Mouse (Mus musculus) E14TG2a.4 (cell line): ENCODE measurements around the gene 4931406C07Rik.

Experiments used
- H3K27me3 ChIP-seq: 2 replicates; pipeline ENCODE4 v1.6.1; 2014; ENCODE audit warnings: low read length, control low read depth; ENCODE audit not compliant: insufficient read depth
- H3K36me3 ChIP-seq: 2 replicates; pipeline ENCODE4 v1.6.1; 2014; ENCODE audit warnings: low read length, control low read depth; ENCODE audit not compliant: insufficient read depth
- H3K4me1 ChIP-seq: replicated peaks from 2 replicates; pipeline ENCODE4 v1.6.1; 2014; ENCODE audit warnings: low read depth, low read length, control low read depth
- H3K4me3 ChIP-seq: replicated peaks from 2 replicates; pipeline ENCODE4 v1.5.1; 2014; ENCODE audit warnings: mild to moderate bottlenecking, low read length
- H3K9me3 ChIP-seq: 2 replicates; pipeline ENCODE4 v1.6.1; 2014; ENCODE audit warnings: low read length, control low read depth
- CTCF ChIP-seq: conservative IDR thresholded peaks from 2 replicates; pipeline ENCODE4 v1.5.1; 2014; ENCODE audit warnings: low read length
- NANOG ChIP-seq: IDR thresholded peaks from 2 replicates; pipeline ENCODE4 v1.6.1; 2014; ENCODE audit warnings: borderline replicate concordance, low read length, mixed read lengths
- POU5F1 ChIP-seq: IDR thresholded peaks from 2 replicates; pipeline ENCODE4 v1.6.1; 2014; ENCODE audit warnings: low read length, borderline replicate concordance

The 4931406C07Rik gene

GRCm38 (mm10) chr9:15279139-15279648 is 27.1 kb downstream of the 4931406C07Rik start:
- H3K9me3 ChIP-seq = no peaks in the 10 kb centered on the region
- H3K4me1 ChIP-seq = peaks cover 45% of the 10 kb centered on the region
- peak overlapping the region; percentile 97 for H3K4me3 ChIP-seq
- TF ChIP-seq POU5F1 = no peak
- TF ChIP-seq CTCF = no peak
- TF ChIP-seq NANOG = no peak
- H3K36me3 ChIP-seq = peaks cover 36% of the 10 kb centered on the region
- H3K27me3 ChIP-seq = no peaks in the 10 kb centered on the region

DNA sequence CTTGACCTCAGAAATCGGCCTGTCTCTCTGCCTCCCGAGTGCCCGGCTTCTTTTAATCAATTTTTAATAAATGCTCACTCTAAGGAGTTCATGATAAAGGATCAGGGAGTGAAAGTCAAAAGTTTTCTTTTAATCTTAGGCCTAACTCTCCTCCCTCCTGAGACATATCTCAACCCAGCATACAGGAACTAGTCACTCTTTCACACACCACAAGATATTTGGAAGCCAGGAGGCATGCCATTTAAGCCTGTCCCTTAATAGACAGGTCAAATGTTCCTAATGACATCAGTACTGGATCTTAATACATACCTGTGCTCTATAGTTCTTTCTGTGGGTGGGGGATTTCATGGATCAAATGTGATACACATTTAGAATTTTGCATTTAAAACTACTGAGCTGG is 27.9 kb downstream of the 4931406C07Rik start:
- Histone ChIP-seq H3K4me3 (0 out of 2 replicates have a peak overlapping the region, but pooled peaks have one; percentile 17), H3K27me3 (no peaks in the 10 kb centered on the region), H3K4me1 (peaks cover 45% of the 10 kb centered on the region), H3K9me3 (no peaks in the 10 kb centered on the region), H3K36me3 (peaks cover 45% of the 10 kb centered on the region)
- TF ChIP-seq NANOG (no peak), CTCF (no peak), POU5F1 (no peak)

DNA sequence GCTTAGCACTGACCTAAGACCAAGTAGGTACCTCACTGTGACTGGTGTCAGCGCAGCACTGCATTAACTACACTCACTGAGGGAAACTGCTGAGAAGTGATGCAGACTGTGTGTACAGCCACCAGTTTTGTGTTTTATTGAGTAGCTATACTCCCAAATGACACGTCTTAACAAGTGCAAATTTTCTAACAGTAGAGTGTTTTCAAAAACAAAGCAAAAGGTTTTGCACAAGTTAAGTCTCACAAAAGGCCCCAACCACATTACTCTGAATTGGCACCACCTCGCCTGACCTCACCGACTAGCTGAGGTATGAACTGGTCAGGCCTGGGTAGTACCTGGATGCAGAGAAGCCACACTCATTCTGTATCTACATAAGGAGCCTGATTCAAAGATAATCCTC is 29.4 kb downstream of the 4931406C07Rik start:
- H3K27me3 ChIP-seq = no peaks in the 10 kb centered on the region
- H3K4me1 ChIP-seq = peaks cover 45% of the 10 kb centered on the region
- H3K4me3 ChIP-seq = no peak overlapping the region
- H3K36me3 ChIP-seq = peaks cover 60% of the 10 kb centered on the region
- peak; percentile 63; the same call in 1 of the 2 replicates for TF ChIP-seq NANOG
- no peak for TF ChIP-seq POU5F1
- no peaks in the 10 kb centered on the region for H3K9me3 ChIP-seq

- Histone ChIP-seq H3K4me3 (no peak overlapping the region), H3K27me3 (no peaks in the 10 kb centered on the region), H3K4me1 (peaks cover 52% of the 10 kb centered on the region), H3K36me3 (peaks cover 88% of the 10 kb centered on the region), H3K9me3 (no peaks in the 10 kb centered on the region)
- no peak for TF ChIP-seq POU5F1
- TF ChIP-seq NANOG = no peak
- no peak for TF ChIP-seq CTCF
Measured at GRCm38 (mm10) chr9:15273981-15274380, 32.3 kb downstream of the 4931406C07Rik start.

DNA sequence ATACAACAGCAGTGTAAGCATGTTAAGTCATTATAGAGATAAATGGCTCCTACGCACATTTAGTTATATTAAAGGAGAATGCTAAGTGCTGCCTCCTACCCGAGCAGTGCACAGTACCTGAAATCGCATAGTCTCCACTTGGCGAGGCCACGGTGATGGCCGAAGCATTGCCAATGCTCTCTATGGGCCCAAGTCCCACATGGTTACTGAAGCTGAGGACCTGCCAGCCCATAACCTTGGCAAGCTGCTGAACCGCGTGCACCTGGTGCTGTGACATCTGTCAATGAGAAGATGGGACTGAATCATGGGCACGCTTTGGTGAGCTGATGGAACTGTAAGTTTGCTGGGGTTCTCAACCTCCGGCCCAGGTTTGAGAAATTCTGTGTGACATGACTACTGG is 42.8 kb downstream of the 4931406C07Rik start:
- TF ChIP-seq POU5F1 (no peak), CTCF (0 out of 2 replicates have a peak, but pooled peaks have one; percentile 3)
- Histone ChIP-seq H3K27me3 (no peaks in the 10 kb centered on the region), H3K4me3 (no peak overlapping the region), H3K36me3 (peaks cover 87% of the 10 kb centered on the region), H3K4me1 (peaks cover 12% of the 10 kb centered on the region), H3K9me3 (no peaks in the 10 kb centered on the region)

DNA sequence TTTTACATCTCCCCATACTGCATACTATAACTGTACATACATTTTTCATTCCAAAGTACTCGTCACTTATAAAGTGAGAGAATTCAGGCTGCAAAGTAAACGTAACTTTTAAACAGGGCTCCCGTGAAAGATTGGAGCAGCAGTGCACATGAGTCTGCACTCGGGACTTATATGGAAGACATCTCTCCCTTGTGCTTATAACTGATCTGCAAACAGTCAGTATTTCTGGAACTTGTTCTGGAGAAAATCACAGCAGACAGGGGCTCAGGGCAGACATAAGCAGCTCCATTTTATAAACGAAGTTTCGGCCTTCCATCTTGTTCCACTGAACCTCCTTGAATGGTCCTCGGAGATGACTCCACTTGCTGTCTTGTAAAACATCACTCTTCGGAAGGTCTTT is 44.3 kb downstream of the 4931406C07Rik start:
- Histone ChIP-seq H3K4me1 (peaks cover 12% of the 10 kb centered on the region), H3K27me3 (no peaks in the 10 kb centered on the region), H3K36me3 (peaks cover 72% of the 10 kb centered on the region), H3K9me3 (no peaks in the 10 kb centered on the region), H3K4me3 (no peak overlapping the region)
- no peak for TF ChIP-seq CTCF
- no peak for TF ChIP-seq POU5F1

GRCm38 (mm10) chr9:15256214-15256613 is 50.0 kb downstream of the 4931406C07Rik start:
- Histone ChIP-seq H3K36me3 (peaks cover 15% of the 10 kb centered on the region), H3K9me3 (no peaks in the 10 kb centered on the region), H3K4me1 (peaks cover 11% of the 10 kb centered on the region), H3K27me3 (no peaks in the 10 kb centered on the region), H3K4me3 (no peak overlapping the region)
- no peak for TF ChIP-seq NANOG
- no peak for TF ChIP-seq POU5F1
- TF ChIP-seq CTCF = no peak

GRCm38 (mm10) chr9:15254501-15254900 is 51.7 kb downstream of the 4931406C07Rik start:
- H3K36me3 ChIP-seq = no peaks in the 10 kb centered on the region
- H3K4me1 ChIP-seq = peaks cover 11% of the 10 kb centered on the region
- no peaks in the 10 kb centered on the region for H3K9me3 ChIP-seq
- H3K4me3 ChIP-seq = no peak overlapping the region
- TF ChIP-seq CTCF (no peak), NANOG (no peak), POU5F1 (no peak)
- H3K27me3 ChIP-seq = no peaks in the 10 kb centered on the region

DNA sequence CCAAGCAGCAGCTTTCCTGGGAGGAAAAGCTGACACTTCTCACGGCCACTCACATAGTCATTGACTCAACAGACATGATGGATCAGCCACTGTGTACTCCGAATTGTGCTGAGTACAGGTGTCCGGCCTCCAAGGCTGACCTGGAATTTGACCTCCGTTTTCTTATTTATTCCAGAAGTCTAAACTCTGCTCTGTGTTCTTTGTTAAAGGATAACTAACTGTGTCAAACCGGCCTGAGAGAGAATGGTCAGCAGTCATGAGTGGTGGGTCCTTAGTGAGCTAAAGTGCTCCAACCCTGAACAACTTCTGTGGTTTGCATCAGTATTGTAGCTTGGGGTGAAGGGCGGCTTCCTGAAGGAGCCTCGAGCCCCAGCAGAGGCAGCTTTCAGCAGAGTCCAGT is 54.1 kb downstream of the 4931406C07Rik start:
- TF ChIP-seq CTCF (no peak), POU5F1 (no peak), NANOG (no peak)
- no peaks in the 10 kb centered on the region for H3K9me3 ChIP-seq

More for the DNA sequence above, 54.1 kb downstream of the 4931406C07Rik start:
- Histone ChIP-seq H3K4me1 (peaks cover 11% of the 10 kb centered on the region), H3K27me3 (no peaks in the 10 kb centered on the region), H3K36me3 (no peaks in the 10 kb centered on the region), H3K4me3 (no peak overlapping the region)
